ENCODE assay signal across 8 mouse cellular contexts in genomic region chr2:94158520-94158884, GRCm38 (mm10). TPM values are rescaled to one million over a fixed set of nuclear protein-coding genes. Genes with fewer than 3 reads are reported as not detected.
DNase-seq lines count a peak whose midpoint lies in the region; TF ChIP-seq lines count a peak whose summit lies in the region.

No protein-coding gene starts in this region.

- no peaks in the 10 kb centered on the region for H3K36me3 ChIP-seq in kidney, adult 2 months (ENCODE audit: control insufficient read depth, insufficient read depth, low read length)
- peaks cover 9% of the 10 kb centered on the region; the same call in 1 of the 2 replicates for H3K36me3 ChIP-seq in hindbrain, embryonic 10.5 days
- peaks cover 4% of the 10 kb centered on the region; the same call in 1 of the 2 replicates for H3K36me3 ChIP-seq in midbrain, embryonic 10.5 days

- 15% methylated on average over 4 of the region's 4 CpGs for WGBS in kidney, adult 2 months
- 23% methylated on average over 4 of the region's 4 CpGs for WGBS in hindbrain, embryonic 10.5 days
- WGBS in midbrain, embryonic 10.5 days: 34% methylated on average over 4 of the region's 4 CpGs

- H3K4me3 ChIP-seq in kidney, adult 2 months (ENCODE audit: insufficient read depth, low read depth, low read length): peak overlapping the region; percentile 46
- peak overlapping the region; percentile 46 for H3K4me3 ChIP-seq in bone marrow macrophage, adult 2 months (ENCODE audit: insufficient read depth, low read length)
- H3K4me3 ChIP-seq in hindbrain, embryonic 10.5 days: peak overlapping the region; percentile 94
- peak overlapping the region; percentile 72 for H3K4me3 ChIP-seq in midbrain, embryonic 10.5 days

- DNase-seq in kidney, adult 2 months: no peak
- DNase-seq in kidney, postnatal 36 days: no peak
- DNase-seq in hindbrain, embryonic 10.5 days (ENCODE audit: low spot score): no peak
- DNase-seq in midbrain, embryonic 10.5 days (ENCODE audit: low spot score): no peak
- DNase-seq in urinary bladder, adult 18-20 months (ENCODE audit: low spot score in 2 of 2): no peak
- no peak for DNase-seq in layer of hippocampus, adult 9-11 months
- DNase-seq in urinary bladder, adult 2 months (ENCODE audit: low spot score): no peak

- peak overlapping the region; percentile 62; the same call in 1 of the 2 replicates for H3K27ac ChIP-seq in kidney, adult 2 months (ENCODE audit: insufficient read depth, low read depth, low read length)
- peak overlapping the region; percentile 76 for H3K27ac ChIP-seq in bone marrow macrophage, adult 2 months (ENCODE audit: insufficient read depth, low read depth, low read length)
- H3K27ac ChIP-seq in hindbrain, embryonic 10.5 days: peak overlapping the region; percentile 85
- peak overlapping the region; percentile 80 for H3K27ac ChIP-seq in midbrain, embryonic 10.5 days (replicated peaks)

- TF ChIP-seq POLR2A in kidney, adult 2 months (IDR thresholded peaks at IDR 0.05; ENCODE audit: low read depth, low read length): no peak
- TF ChIP-seq POLR2A in bone marrow macrophage, adult 2 months (IDR thresholded peaks at IDR 0.05; ENCODE audit: borderline replicate concordance, low read depth, low read length): no peak

- no peak for TF ChIP-seq CTCF in kidney, adult 2 months (conservative IDR thresholded peaks at IDR 0.05; ENCODE audit: insufficient read depth, insufficient read length, low read depth, low read length)
- no peak for TF ChIP-seq CTCF in bone marrow macrophage, adult 2 months (IDR thresholded peaks at IDR 0.05; ENCODE audit: low read depth, low read length)

- H3K27me3 ChIP-seq in kidney, adult 2 months (replicated peaks; ENCODE audit: control insufficient read depth, insufficient read depth, low read length): no peaks in the 10 kb centered on the region
- no peaks in the 10 kb centered on the region; the same call in 1 of the 2 replicates for H3K27me3 ChIP-seq in hindbrain, embryonic 10.5 days (ENCODE audit: insufficient read depth, poor library complexity, severe bottlenecking)
- no peaks in the 10 kb centered on the region for H3K27me3 ChIP-seq in midbrain, embryonic 10.5 days (ENCODE audit: low read depth, poor library complexity, severe bottlenecking)

- no peaks in the 10 kb centered on the region for H3K4me1 ChIP-seq in kidney, adult 2 months (ENCODE audit: control insufficient read depth, insufficient read depth, low read length)
- H3K4me1 ChIP-seq in bone marrow macrophage, adult 2 months (ENCODE audit: control insufficient read depth, insufficient read depth, low read length): peaks cover 20% of the 10 kb centered on the region
- peaks cover 33% of the 10 kb centered on the region for H3K4me1 ChIP-seq in hindbrain, embryonic 10.5 days (replicated peaks)
- peaks cover 34% of the 10 kb centered on the region for H3K4me1 ChIP-seq in midbrain, embryonic 10.5 days

- no peaks in the 10 kb centered on the region for H3K9me3 ChIP-seq in hindbrain, embryonic 10.5 days
- no peaks in the 10 kb centered on the region for H3K9me3 ChIP-seq in midbrain, embryonic 10.5 days (replicated peaks)

RNA-seq across cellular contexts. Expression of gene Hsd17b12, which starts 0.7 kb away (rescaled TPM):
- polyA plus RNA-seq in kidney, adult 2 months (2012; rRNA removed): 27.2 and 32.4 TPM in 2 replicates
- polyA plus RNA-seq in bone marrow macrophage, adult 2 months (2012; ENCODE audit: insufficient read depth, insufficient read length, missing spikeins): 79.8 and 84.2 TPM in 2 replicates
- polyA plus RNA-seq in hindbrain, embryonic 10.5 days (2016; fragmentation: Nextera tagmentation; extraction: Ambion mirVana): 121 and 128 TPM in 2 replicates
- 134 and 143 TPM in 2 replicates for polyA plus RNA-seq in midbrain, embryonic 10.5 days (2016; fragmentation: Nextera tagmentation; extraction: Ambion mirVana)
- polyA plus RNA-seq in urinary bladder, adult 2 months (2012; rRNA removed): 58.2 and 73.7 TPM in 2 replicates
